Mouse (Mus musculus): ENCODE measurements around the gene Tmem86a. TPM values are rescaled to one million over a fixed set of nuclear protein-coding genes. Genes with fewer than 3 reads are reported as not detected.

Tmem86a gene
- polyA plus RNA-seq, 1 experiment from 2014 or later = 29.9 TPM

DNA sequence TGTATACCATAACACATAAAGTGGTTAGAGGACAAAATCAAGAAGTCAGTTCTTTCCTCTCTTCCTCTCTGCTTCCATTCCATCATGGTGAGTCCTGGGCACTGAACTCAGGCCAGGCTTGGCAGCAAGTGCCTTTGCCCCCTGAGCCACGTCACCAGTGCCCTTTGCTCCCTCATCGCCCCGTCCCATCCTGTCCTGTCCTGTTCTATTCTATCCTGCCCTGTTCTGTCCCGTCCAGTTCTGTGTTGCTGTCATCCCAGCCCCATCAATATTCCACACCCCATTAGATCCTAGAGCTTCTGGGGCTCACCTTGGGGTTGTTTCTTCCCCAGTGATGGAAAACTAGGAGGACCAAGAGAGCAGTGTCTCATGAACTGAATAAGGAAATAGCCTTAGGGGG lies 8.3 kb upstream of the Tmem86a start:
- no peak overlapping the region for H3K4me3 ChIP-seq (replicated peaks; ENCODE audit: low read length)
- H3K4me2 ChIP-seq (ENCODE audit: low read depth, low read length) = no peak overlapping the region
- WGBS = 78% methylated on average over 4 of the region's 4 CpGs
- no peaks in the 10 kb centered on the region for H3K27me3 ChIP-seq (ENCODE audit: control insufficient read depth, insufficient read depth, low read length)
- ATAC-seq (ENCODE audit: insufficient read depth, low FRiP score) = no peak
- H3K27ac ChIP-seq (ENCODE audit: low read length) = peak overlapping the region; percentile 80
- no peaks in the 10 kb centered on the region for H3K36me3 ChIP-seq (ENCODE audit: control insufficient read depth, insufficient read depth, low read length)
- no peak overlapping the region for H3K9ac ChIP-seq (ENCODE audit: low read length)
- peaks cover 9% of the 10 kb centered on the region; the same call in 1 of the 2 replicates for H3K4me1 ChIP-seq (ENCODE audit: control insufficient read depth, insufficient read depth, low read length)
- H3K9me3 ChIP-seq (replicated peaks; ENCODE audit: control insufficient read depth, low read length) = no peaks in the 10 kb centered on the region

DNA sequence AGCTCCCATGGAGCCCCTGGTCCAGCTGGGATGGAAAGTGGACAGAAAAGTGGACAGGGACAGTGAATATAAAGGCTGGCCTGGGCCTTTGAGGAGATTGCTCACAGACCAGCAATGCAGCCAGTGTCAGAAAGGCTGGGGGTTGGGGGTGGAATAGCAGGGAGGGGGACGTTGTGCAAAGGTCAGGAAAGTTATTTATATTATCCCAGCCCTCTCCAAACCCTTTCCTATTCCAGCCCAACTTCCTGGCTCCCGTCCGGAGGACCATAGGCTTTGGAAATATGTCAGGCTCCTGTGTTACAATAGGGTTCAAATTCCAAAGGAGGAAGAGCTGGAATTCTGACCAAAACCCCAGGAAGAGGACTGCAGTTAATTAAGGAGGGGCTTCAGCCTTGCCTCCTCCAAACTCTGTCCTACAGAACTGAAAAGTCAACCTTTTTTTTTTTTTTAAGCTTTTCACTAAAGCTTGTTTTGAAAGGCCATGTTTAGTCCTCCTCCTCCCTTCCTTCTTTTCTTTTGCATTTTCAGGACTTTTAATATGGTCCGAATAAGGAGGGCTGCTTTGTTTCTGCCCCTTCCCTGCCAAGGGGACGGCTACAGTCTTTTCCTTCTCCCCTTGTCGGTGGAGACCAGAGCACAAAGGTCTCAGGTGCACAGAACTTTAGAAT lies 7.4 kb upstream of the Tmem86a start:
- Histone ChIP-seq H3K4me2 (ENCODE audit: low read depth, low read length) (no peak overlapping the region), H3K27ac (ENCODE audit: low read length) (peak overlapping the region; percentile 80), H3K9ac (ENCODE audit: low read length) (peak overlapping the region; percentile 51; the same call in 1 of the 2 replicates), H3K4me3 (replicated peaks; ENCODE audit: low read length) (no peak overlapping the region), H3K4me1 (ENCODE audit: control insufficient read depth, insufficient read depth, low read length) (peaks cover 9% of the 10 kb centered on the region; the same call in 1 of the 2 replicates), H3K27me3 (ENCODE audit: control insufficient read depth, insufficient read depth, low read length) (no peaks in the 10 kb centered on the region), H3K36me3 (ENCODE audit: control insufficient read depth, insufficient read depth, low read length) (no peaks in the 10 kb centered on the region), H3K9me3 (replicated peaks; ENCODE audit: control insufficient read depth, low read length) (no peaks in the 10 kb centered on the region)
- 32% methylated on average over 6 of the region's 6 CpGs for WGBS
- ATAC-seq (ENCODE audit: insufficient read depth, low FRiP score) = peak; percentile 76; the same call in 1 of the 2 replicates

DNA sequence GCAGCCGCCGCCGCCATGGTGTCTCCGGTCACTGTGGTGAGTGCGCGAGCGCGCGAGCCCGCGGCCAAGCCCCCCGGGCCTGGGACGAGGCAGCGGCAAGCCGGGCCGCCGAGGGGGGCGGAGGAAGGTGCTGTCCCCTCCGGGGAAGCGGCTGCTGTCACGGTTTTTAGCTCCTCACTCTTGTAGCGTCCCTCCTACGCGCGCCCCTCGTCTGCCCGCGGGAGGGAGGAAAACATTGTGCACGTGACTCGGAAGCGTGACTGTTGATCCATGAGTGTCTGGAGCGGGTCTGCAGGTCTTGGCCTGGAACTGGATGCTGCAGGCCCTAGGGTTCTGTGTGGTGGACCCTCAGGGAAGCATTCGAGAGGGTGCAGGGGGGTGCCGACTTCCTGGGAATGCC lies 365 bp downstream of the Tmem86a start:
- WGBS = under 1% methylated on average over 34 of the region's 34 CpGs
- peaks cover 22% of the 10 kb centered on the region for H3K4me1 ChIP-seq (ENCODE audit: control insufficient read depth, insufficient read depth, low read length)
- peak overlapping the region; percentile 94 for H3K27ac ChIP-seq (ENCODE audit: low read length)
- peak overlapping the region; percentile 86 for H3K4me3 ChIP-seq (replicated peaks; ENCODE audit: low read length)
- H3K4me2 ChIP-seq (ENCODE audit: low read depth, low read length) = peak overlapping the region; percentile 81
- peak overlapping the region; percentile 92 for H3K9ac ChIP-seq (ENCODE audit: low read length)
- H3K9me3 ChIP-seq (replicated peaks; ENCODE audit: control insufficient read depth, low read length) = no peaks in the 10 kb centered on the region
- peak; percentile 41 for ATAC-seq (ENCODE audit: insufficient read depth, low FRiP score)
- H3K27me3 ChIP-seq (ENCODE audit: control insufficient read depth, insufficient read depth, low read length) = no peaks in the 10 kb centered on the region
- H3K36me3 ChIP-seq (ENCODE audit: control insufficient read depth, insufficient read depth, low read length) = no peaks in the 10 kb centered on the region

DNA sequence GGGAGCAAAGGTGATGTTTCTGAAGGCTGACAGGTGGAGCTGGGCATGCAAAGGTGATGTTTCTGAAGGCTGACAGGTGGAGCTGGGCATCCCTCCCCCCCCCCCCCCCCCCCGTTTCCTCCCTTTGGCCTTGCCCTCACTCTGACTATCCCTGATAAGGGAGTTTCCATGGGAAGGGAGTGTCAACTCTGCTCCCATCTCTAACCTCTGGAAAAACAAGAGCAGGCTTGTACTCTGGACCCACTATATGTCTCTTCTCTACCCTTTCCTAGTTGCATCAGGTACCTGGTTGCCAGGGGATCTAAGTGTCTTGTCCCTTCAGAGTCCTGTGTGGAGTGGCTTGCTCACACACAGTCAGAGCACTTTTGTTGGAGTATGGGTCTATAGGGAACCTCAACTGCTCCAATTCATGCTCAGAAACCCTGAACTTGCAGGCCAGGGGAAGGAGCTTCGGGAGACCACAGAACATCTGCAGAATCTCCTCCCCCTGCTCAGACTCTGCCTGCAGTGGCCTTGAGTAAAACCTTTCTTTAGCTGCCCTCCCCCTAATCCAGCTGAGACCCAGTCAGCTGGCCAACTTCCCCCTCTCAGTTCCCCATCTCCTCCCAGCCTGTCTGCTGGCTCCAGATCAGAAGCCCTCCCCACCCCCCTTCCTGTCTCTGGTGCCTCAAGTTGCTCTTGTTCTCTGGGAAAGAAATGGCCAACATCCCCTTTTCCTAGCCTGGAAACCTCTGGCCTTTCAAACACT lies 1.2 kb downstream of the Tmem86a start:
- Histone ChIP-seq H3K9ac (ENCODE audit: low read length) (peak overlapping the region; percentile 92), H3K4me2 (ENCODE audit: low read depth, low read length) (peak overlapping the region; percentile 81), H3K4me3 (replicated peaks; ENCODE audit: low read length) (peak overlapping the region; percentile 86), H3K36me3 (ENCODE audit: control insufficient read depth, insufficient read depth, low read length) (no peaks in the 10 kb centered on the region), H3K4me1 (ENCODE audit: control insufficient read depth, insufficient read depth, low read length) (peaks cover 22% of the 10 kb centered on the region), H3K27ac (ENCODE audit: low read length) (peak overlapping the region; percentile 94), H3K27me3 (ENCODE audit: control insufficient read depth, insufficient read depth, low read length) (no peaks in the 10 kb centered on the region), H3K9me3 (replicated peaks; ENCODE audit: control insufficient read depth, low read length) (no peaks in the 10 kb centered on the region)
- ATAC-seq (ENCODE audit: insufficient read depth, low FRiP score) = peak; percentile 41
- WGBS = 0% methylated on average over 1 of the region's 2 CpGs

DNA sequence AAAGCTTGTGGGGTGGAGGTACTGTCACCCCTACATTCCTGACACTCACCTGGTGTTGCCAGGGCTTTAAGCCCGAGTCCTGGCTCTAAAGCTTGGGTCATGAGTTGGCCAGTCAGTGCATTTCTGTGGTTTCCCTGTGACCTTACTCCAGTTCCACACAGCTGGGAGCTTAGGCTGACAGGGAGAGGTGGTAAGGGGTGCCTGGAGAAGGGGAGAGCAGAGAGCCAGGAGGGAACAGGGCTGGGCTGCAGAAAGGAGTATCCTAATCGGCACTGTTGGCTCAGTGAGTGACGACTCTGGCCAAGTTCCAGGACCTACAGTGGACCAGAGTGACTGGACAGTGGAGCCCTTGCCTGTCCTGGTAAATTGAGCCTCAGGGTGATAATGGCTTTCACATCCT lies 1.9 kb downstream of the Tmem86a start:
- Histone ChIP-seq H3K27me3 (ENCODE audit: control insufficient read depth, insufficient read depth, low read length) (no peaks in the 10 kb centered on the region), H3K27ac (ENCODE audit: low read length) (peak overlapping the region; percentile 94), H3K4me2 (ENCODE audit: low read depth, low read length) (peak overlapping the region; percentile 81), H3K9me3 (replicated peaks; ENCODE audit: control insufficient read depth, low read length) (no peaks in the 10 kb centered on the region), H3K9ac (ENCODE audit: low read length) (peak overlapping the region; percentile 92), H3K36me3 (ENCODE audit: control insufficient read depth, insufficient read depth, low read length) (no peaks in the 10 kb centered on the region), H3K4me3 (replicated peaks; ENCODE audit: low read length) (peak overlapping the region; percentile 86), H3K4me1 (ENCODE audit: control insufficient read depth, insufficient read depth, low read length) (peaks cover 22% of the 10 kb centered on the region)
- no peak for ATAC-seq (ENCODE audit: insufficient read depth, low FRiP score)
- 11% methylated on average over 3 of the region's 3 CpGs for WGBS

DNA sequence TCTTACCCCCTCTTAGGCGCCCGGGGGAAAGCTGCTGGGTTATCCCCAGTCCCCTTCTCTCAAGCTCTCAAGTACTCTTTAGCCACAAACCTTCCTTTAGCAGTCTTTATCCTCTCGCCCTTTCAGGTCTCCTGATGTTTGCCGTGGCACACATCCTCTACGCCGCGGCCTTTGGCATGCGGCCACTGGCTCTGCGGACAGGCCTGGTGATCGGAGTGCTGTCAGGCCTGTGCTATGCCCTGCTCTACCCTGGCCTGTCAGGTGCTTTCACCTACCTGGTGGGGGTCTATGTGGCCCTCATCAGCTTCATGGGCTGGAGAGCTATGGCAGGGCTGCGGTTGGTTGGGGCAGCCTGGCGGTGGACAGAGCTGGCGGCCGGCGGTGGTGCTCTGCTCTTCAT lies 2.9 kb downstream of the Tmem86a start:
- Histone ChIP-seq H3K27ac (ENCODE audit: low read length) (no peak overlapping the region), H3K4me3 (replicated peaks; ENCODE audit: low read length) (no peak overlapping the region), H3K4me1 (ENCODE audit: control insufficient read depth, insufficient read depth, low read length) (peaks cover 22% of the 10 kb centered on the region), H3K27me3 (ENCODE audit: control insufficient read depth, insufficient read depth, low read length) (no peaks in the 10 kb centered on the region), H3K4me2 (ENCODE audit: low read depth, low read length) (no peak overlapping the region), H3K9me3 (replicated peaks; ENCODE audit: control insufficient read depth, low read length) (no peaks in the 10 kb centered on the region), H3K9ac (ENCODE audit: low read length) (peak overlapping the region; percentile 26; the same call in 1 of the 2 replicates), H3K36me3 (ENCODE audit: control insufficient read depth, insufficient read depth, low read length) (no peaks in the 10 kb centered on the region)
- WGBS = 96% methylated on average over 15 of the region's 15 CpGs
- no peak for ATAC-seq (ENCODE audit: insufficient read depth, low FRiP score)

DNA sequence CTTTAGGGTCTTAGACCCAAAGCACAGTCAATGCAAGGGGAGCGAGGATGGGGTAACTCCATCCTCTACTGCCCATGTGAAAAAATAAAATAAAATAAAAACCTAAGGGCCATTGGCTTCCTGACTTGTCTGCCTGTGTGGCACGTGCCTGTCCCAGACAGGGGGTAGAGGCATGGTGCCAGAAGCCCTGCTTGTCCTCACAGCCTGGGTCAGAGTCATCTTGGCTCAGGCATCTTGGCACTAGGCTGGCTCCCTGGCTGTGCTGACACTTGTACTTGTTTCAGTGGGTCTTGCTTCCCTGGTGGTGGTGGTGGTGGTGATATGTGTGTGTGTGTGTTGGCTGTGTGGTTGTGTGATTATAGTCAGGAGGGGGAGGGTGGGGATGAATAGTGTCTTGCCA lies 4.3 kb downstream of the Tmem86a start:
- H3K4me1 ChIP-seq (ENCODE audit: control insufficient read depth, insufficient read depth, low read length) = peaks cover 22% of the 10 kb centered on the region
- no peak for ATAC-seq (ENCODE audit: insufficient read depth, low FRiP score)
- WGBS = 80% methylated on average over 2 of the region's 2 CpGs
- H3K36me3 ChIP-seq (ENCODE audit: control insufficient read depth, insufficient read depth, low read length) = no peaks in the 10 kb centered on the region
- no peak overlapping the region for H3K27ac ChIP-seq (ENCODE audit: low read length)
- no peaks in the 10 kb centered on the region for H3K9me3 ChIP-seq (replicated peaks; ENCODE audit: control insufficient read depth, low read length)
- no peak overlapping the region for H3K4me3 ChIP-seq (replicated peaks; ENCODE audit: low read length)
- H3K27me3 ChIP-seq (ENCODE audit: control insufficient read depth, insufficient read depth, low read length) = no peaks in the 10 kb centered on the region
- no peak overlapping the region for H3K4me2 ChIP-seq (ENCODE audit: low read depth, low read length)
- H3K9ac ChIP-seq (ENCODE audit: low read length) = no peak overlapping the region

DNA sequence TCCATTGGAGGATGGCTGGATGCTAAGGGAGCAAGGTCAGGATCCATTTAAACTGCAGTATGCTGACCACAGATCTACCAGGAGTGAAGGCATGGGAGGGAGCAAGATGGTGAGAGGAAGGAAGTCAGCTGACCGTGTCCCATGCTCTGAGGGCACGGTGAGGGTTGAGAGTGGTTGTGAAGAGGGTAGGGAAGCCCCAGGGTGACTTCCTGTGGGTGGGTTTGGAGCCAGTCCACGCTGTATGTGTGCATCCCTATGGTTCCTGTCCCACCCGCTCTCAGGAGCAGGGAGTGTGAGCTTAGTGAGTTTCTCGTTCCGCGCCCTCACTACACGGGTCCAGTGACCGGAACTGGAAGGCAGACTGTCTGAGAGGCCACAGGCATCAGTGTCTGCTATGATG lies 5.3 kb downstream of the Tmem86a start:
- no peak overlapping the region for H3K4me2 ChIP-seq (ENCODE audit: low read depth, low read length)
- no peaks in the 10 kb centered on the region for H3K36me3 ChIP-seq (ENCODE audit: control insufficient read depth, insufficient read depth, low read length)
- no peak overlapping the region for H3K9ac ChIP-seq (ENCODE audit: low read length)
- H3K4me3 ChIP-seq (replicated peaks; ENCODE audit: low read length) = no peak overlapping the region
- WGBS = 76% methylated on average over 9 of the region's 9 CpGs
- H3K4me1 ChIP-seq (ENCODE audit: control insufficient read depth, insufficient read depth, low read length) = peaks cover 22% of the 10 kb centered on the region
- H3K9me3 ChIP-seq (replicated peaks; ENCODE audit: control insufficient read depth, low read length) = no peaks in the 10 kb centered on the region
- ATAC-seq (ENCODE audit: insufficient read depth, low FRiP score) = no peak
- no peaks in the 10 kb centered on the region for H3K27me3 ChIP-seq (ENCODE audit: control insufficient read depth, insufficient read depth, low read length)
- no peak overlapping the region for H3K27ac ChIP-seq (ENCODE audit: low read length)

DNA sequence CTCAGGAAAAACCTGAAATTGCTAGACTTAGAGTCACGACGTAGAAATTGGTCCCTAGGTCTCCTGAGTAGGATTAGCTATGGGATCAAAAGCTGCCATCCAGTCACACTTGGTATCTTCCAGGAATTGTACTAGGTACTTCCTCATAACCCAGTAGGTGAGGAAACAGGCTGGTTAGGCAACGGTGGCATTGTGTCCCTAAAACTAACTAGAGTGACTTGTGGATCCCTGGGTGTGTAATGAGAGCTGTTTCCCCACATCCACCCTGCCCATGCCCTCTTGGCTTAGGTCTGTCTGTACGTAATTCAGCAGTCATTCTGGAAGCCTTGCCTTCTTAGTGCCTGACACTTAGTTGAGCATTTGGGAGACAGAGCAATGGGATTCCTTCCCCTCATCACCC lies 5.9 kb downstream of the Tmem86a start:
- Histone ChIP-seq H3K4me1 (ENCODE audit: control insufficient read depth, insufficient read depth, low read length) (peaks cover 18% of the 10 kb centered on the region), H3K27me3 (ENCODE audit: control insufficient read depth, insufficient read depth, low read length) (no peaks in the 10 kb centered on the region), H3K9me3 (replicated peaks; ENCODE audit: control insufficient read depth, low read length) (no peaks in the 10 kb centered on the region), H3K27ac (ENCODE audit: low read length) (no peak overlapping the region), H3K4me3 (replicated peaks; ENCODE audit: low read length) (no peak overlapping the region), H3K4me2 (ENCODE audit: low read depth, low read length) (no peak overlapping the region), H3K36me3 (ENCODE audit: control insufficient read depth, insufficient read depth, low read length) (no peaks in the 10 kb centered on the region), H3K9ac (ENCODE audit: low read length) (no peak overlapping the region)
- 76% methylated on average over 4 of the region's 4 CpGs for WGBS
- ATAC-seq (ENCODE audit: insufficient read depth, low FRiP score) = no peak
